10 mouse cellular contexts compared by ENCODE assay signal in genomic region chr2:28639794-28640193, GRCm38 (mm10). TPM values are rescaled to one million over a fixed set of nuclear protein-coding genes. Genes with fewer than 3 reads are reported as not detected.
DNase-seq lines count a peak whose midpoint lies in the region; ATAC-seq and TF ChIP-seq lines count a peak whose summit lies in the region.
"Had no signal": no experiment of that assay in that cellular context is flagged by ENCODE, and none has a peak within 500 bp of the region (broad histone marks: within the 10 kb centered on the region; RNA-seq: fewer than 3 reads in every experiment).

No protein-coding gene starts in this region.

- TF ChIP-seq CTCF in brain, embryonic 14.5 days (IDR thresholded peaks at IDR 0.05; ENCODE audit: borderline replicate concordance, extremely low read depth, insufficient read depth, insufficient read length) = peak; percentile 34; the same call in 1 of the 2 replicates

- no peak overlapping the region for H3K4me2 ChIP-seq in midbrain, embryonic 11.5 days
- peak overlapping the region; percentile 89; the same call in 1 of the 2 replicates for H3K4me2 ChIP-seq in liver, embryonic 15.5 days
- H3K4me2 ChIP-seq in intestine, embryonic 16.5 days (ENCODE audit: low read depth, low read length) = no peak overlapping the region

- WGBS in midbrain, embryonic 11.5 days = 55% methylated on average over 7 of the region's 7 CpGs
- WGBS in midbrain, embryonic 10.5 days = 49% methylated on average over 7 of the region's 7 CpGs
- 59% methylated on average over 7 of the region's 7 CpGs for WGBS in liver, embryonic 15.5 days (ENCODE audit: insufficient replicate concordance)
- 47% methylated on average over 7 of the region's 7 CpGs for WGBS in intestine, embryonic 16.5 days

- no peak overlapping the region for H3K4me3 ChIP-seq in midbrain, embryonic 11.5 days (ENCODE audit: low read depth, low read length)
- no peak overlapping the region for H3K4me3 ChIP-seq in midbrain, embryonic 10.5 days
- no peak overlapping the region for H3K4me3 ChIP-seq in liver, embryonic 15.5 days (replicated peaks)
- no peak overlapping the region for H3K4me3 ChIP-seq in intestine, embryonic 16.5 days (ENCODE audit: low read length)

- H3K9ac ChIP-seq in midbrain, embryonic 11.5 days (ENCODE audit: low read length) = no peak overlapping the region
- no peak overlapping the region for H3K9ac ChIP-seq in liver, embryonic 15.5 days
- no peak overlapping the region for H3K9ac ChIP-seq in intestine, embryonic 16.5 days (ENCODE audit: low read depth, low read length)

- H3K27ac ChIP-seq in midbrain, embryonic 11.5 days (ENCODE audit: low read depth, low read length) = no peak overlapping the region
- H3K27ac ChIP-seq in midbrain, embryonic 10.5 days (replicated peaks) = no peak overlapping the region
- H3K27ac ChIP-seq in liver, embryonic 15.5 days (replicated peaks) = peak overlapping the region; percentile 91
- no peak overlapping the region for H3K27ac ChIP-seq in intestine, embryonic 16.5 days (ENCODE audit: low read length)

- H3K27me3 ChIP-seq in midbrain, embryonic 11.5 days (ENCODE audit: control insufficient read depth, insufficient read depth, low read length) = no peaks in the 10 kb centered on the region
- H3K27me3 ChIP-seq in midbrain, embryonic 10.5 days (ENCODE audit: low read depth, poor library complexity, severe bottlenecking) = no peaks in the 10 kb centered on the region
- H3K27me3 ChIP-seq in liver, embryonic 15.5 days = no peaks in the 10 kb centered on the region; the same call in 1 of the 2 replicates
- no peaks in the 10 kb centered on the region for H3K27me3 ChIP-seq in intestine, embryonic 16.5 days (replicated peaks; ENCODE audit: control insufficient read depth, insufficient read depth, low read length)
- H3K27me3 ChIP-seq: neural tube, embryonic 13.5 days had no signal

- no peak for ATAC-seq in midbrain, embryonic 11.5 days (ENCODE audit: low FRiP score)
- no peak for ATAC-seq in liver, embryonic 15.5 days (ENCODE audit: insufficient read depth)
- ATAC-seq in intestine, embryonic 16.5 days = no peak

- peaks cover 14% of the 10 kb centered on the region for H3K4me1 ChIP-seq in midbrain, embryonic 11.5 days (ENCODE audit: control insufficient read depth, insufficient read depth, low read length)
- peaks cover 46% of the 10 kb centered on the region for H3K4me1 ChIP-seq in midbrain, embryonic 10.5 days
- peaks cover 43% of the 10 kb centered on the region for H3K4me1 ChIP-seq in liver, embryonic 15.5 days (replicated peaks)
- peaks cover 14% of the 10 kb centered on the region for H3K4me1 ChIP-seq in intestine, embryonic 16.5 days (ENCODE audit: control insufficient read depth, insufficient read depth, low read length)

- no peak for TF ChIP-seq POLR2A in brain, embryonic 14.5 days (IDR thresholded peaks at IDR 0.05; ENCODE audit: borderline replicate concordance, extremely low read depth, insufficient read depth, insufficient read length, poor library complexity, severe bottlenecking)

- peak; percentile 28 for DNase-seq in gastrocnemius, postnatal 10 days
- DNase-seq in gastrocnemius, postnatal 4 days (ENCODE audit: low spot score in 2 of 2) = no peak
- DNase-seq in midbrain, embryonic 11.5 days (ENCODE audit: low spot score, missing footprints) = peak; percentile 85
- DNase-seq in midbrain, embryonic 10.5 days (ENCODE audit: low spot score) = no peak
- peak; percentile 13 for DNase-seq in brain, embryonic 14.5 days (ENCODE audit: low read depth)
- peak; percentile 27 to 34 for DNase-seq in thymus, postnatal 10 days (ENCODE audit: low spot score in 2 of 2)

- no peaks in the 10 kb centered on the region for H3K36me3 ChIP-seq in midbrain, embryonic 11.5 days (ENCODE audit: control insufficient read depth, insufficient read depth, low read length)
- H3K36me3 ChIP-seq in midbrain, embryonic 10.5 days = no peaks in the 10 kb centered on the region
- no peaks in the 10 kb centered on the region for H3K36me3 ChIP-seq in liver, embryonic 15.5 days (replicated peaks)
- H3K36me3 ChIP-seq in intestine, embryonic 16.5 days (ENCODE audit: control insufficient read depth, insufficient read depth, low read length) = no peaks in the 10 kb centered on the region
- H3K36me3 ChIP-seq: neural tube, embryonic 13.5 days had no signal

- H3K9me3 ChIP-seq in midbrain, embryonic 11.5 days (ENCODE audit: control insufficient read depth, low read length) = no peaks in the 10 kb centered on the region
- no peaks in the 10 kb centered on the region for H3K9me3 ChIP-seq in midbrain, embryonic 10.5 days (replicated peaks)
- no peaks in the 10 kb centered on the region for H3K9me3 ChIP-seq in liver, embryonic 15.5 days (replicated peaks)
- no peaks in the 10 kb centered on the region for H3K9me3 ChIP-seq in intestine, embryonic 16.5 days (ENCODE audit: control insufficient read depth, low read length)
- H3K9me3 ChIP-seq: neural tube, embryonic 13.5 days had no signal

RNA-seq across cellular contexts. Expression of gene Tsc1, which starts 1.2 kb away (rescaled TPM):
- total RNA-seq in gastrocnemius, postnatal 10 days (2021) = 10 to 100 TPM; 15.6 to 19.2 TPM
- total RNA-seq in gastrocnemius, postnatal 4 days (2021) = 10 to 100 TPM; 21.9 to 22.3 TPM
- polyA plus RNA-seq in midbrain, embryonic 11.5 days (2014; fragmentation: Nextera tagmentation; extraction: Ambion mirVana) = 19.5 and 22.3 TPM in 2 replicates
- 21.7 and 25.7 TPM in 2 replicates for polyA plus RNA-seq in midbrain, embryonic 10.5 days (2016; fragmentation: Nextera tagmentation; extraction: Ambion mirVana)
- 35.8 and 40.6 TPM in 2 replicates for polyA plus RNA-seq in brain, embryonic 14.5 days (2012; rRNA removed)
- 8.9 and 10.0 TPM in 2 replicates for polyA plus RNA-seq in liver, embryonic 15.5 days (2015; fragmentation: Nextera tagmentation; extraction: Ambion mirVana)
- polyA plus RNA-seq in intestine, embryonic 16.5 days (2015; fragmentation: Nextera tagmentation; extraction: Ambion mirVana) = 12.6 and 13.8 TPM in 2 replicates

RNA-seq across cellular contexts. Expression of gene Gfi1b, which starts 18.0 kb away (rescaled TPM):
- under 1 TPM in 1 of 2 experiments, not detected in 1; 0.79 TPM for total RNA-seq in gastrocnemius, postnatal 10 days (2021)
- total RNA-seq in gastrocnemius, postnatal 4 days (2021) = under 1 TPM in 1 of 2 experiments, not detected in 1; 0.60 TPM
- polyA plus RNA-seq in midbrain, embryonic 11.5 days (2014; fragmentation: Nextera tagmentation; extraction: Ambion mirVana) = 2.8 and 3.3 TPM in 2 replicates
- polyA plus RNA-seq in midbrain, embryonic 10.5 days (2016; fragmentation: Nextera tagmentation; extraction: Ambion mirVana) = 4.3 and 4.5 TPM in 2 replicates
- 0.09 and 0.33 TPM in 2 replicates for polyA plus RNA-seq in brain, embryonic 14.5 days (2012; rRNA removed)
- 88.2 and 91.9 TPM in 2 replicates for polyA plus RNA-seq in liver, embryonic 15.5 days (2015; fragmentation: Nextera tagmentation; extraction: Ambion mirVana)
- 1.1 and 2.5 TPM in 2 replicates for polyA plus RNA-seq in intestine, embryonic 16.5 days (2015; fragmentation: Nextera tagmentation; extraction: Ambion mirVana)
- total RNA-seq: heart, postnatal 36 days had no signal

RNA-seq across cellular contexts. Expression of gene Gtf3c5, which starts 56.2 kb away (rescaled TPM):
- 10 to 100 TPM in 1 of 2 experiments, 1 to 10 TPM in 1; 9.1 to 10.2 TPM for total RNA-seq in gastrocnemius, postnatal 10 days (2021)
- total RNA-seq in gastrocnemius, postnatal 4 days (2021) = 10 to 100 TPM; 14.8 TPM
- 38.8 and 40.5 TPM in 2 replicates for polyA plus RNA-seq in midbrain, embryonic 11.5 days (2014; fragmentation: Nextera tagmentation; extraction: Ambion mirVana)
- 58.1 and 61.3 TPM in 2 replicates for polyA plus RNA-seq in midbrain, embryonic 10.5 days (2016; fragmentation: Nextera tagmentation; extraction: Ambion mirVana)
- polyA plus RNA-seq in brain, embryonic 14.5 days (2012; rRNA removed) = 45.9 and 51.4 TPM in 2 replicates
- 12.6 and 14.3 TPM in 2 replicates for polyA plus RNA-seq in liver, embryonic 15.5 days (2015; fragmentation: Nextera tagmentation; extraction: Ambion mirVana)
- polyA plus RNA-seq in intestine, embryonic 16.5 days (2015; fragmentation: Nextera tagmentation; extraction: Ambion mirVana) = 27.5 and 32.2 TPM in 2 replicates

RNA-seq across cellular contexts. Expression of gene Spaca9, which starts 59.7 kb away (rescaled TPM):
- total RNA-seq in gastrocnemius, postnatal 10 days (2021) = not detected
- under 1 TPM in 1 of 2 experiments, not detected in 1; 0.88 TPM for total RNA-seq in gastrocnemius, postnatal 4 days (2021)
- 2.4 and 3.0 TPM in 2 replicates for polyA plus RNA-seq in midbrain, embryonic 11.5 days (2014; fragmentation: Nextera tagmentation; extraction: Ambion mirVana)
- 1.7 and 3.2 TPM in 2 replicates for polyA plus RNA-seq in midbrain, embryonic 10.5 days (2016; fragmentation: Nextera tagmentation; extraction: Ambion mirVana)
- 1.5 and 2.4 TPM in 2 replicates for polyA plus RNA-seq in brain, embryonic 14.5 days (2012; rRNA removed)
- 2.5 and 2.9 TPM in 2 replicates for polyA plus RNA-seq in liver, embryonic 15.5 days (2015; fragmentation: Nextera tagmentation; extraction: Ambion mirVana)
- 0.50 and 1.1 TPM in 2 replicates for polyA plus RNA-seq in intestine, embryonic 16.5 days (2015; fragmentation: Nextera tagmentation; extraction: Ambion mirVana)
- total RNA-seq: heart, postnatal 36 days had no signal

Comparison
In these comparisons a context has a peak if more than half of its experiments do, and no peak if none do; other contexts are left out.
1. DNase-seq: peak in gastrocnemius, postnatal 10 days (single experiment), midbrain, embryonic 11.5 days (single experiment), brain, embryonic 14.5 days (single experiment) and thymus, postnatal 10 days (2 of 2); none in gastrocnemius, postnatal 4 days (0 of 2) and midbrain, embryonic 10.5 days (single experiment).
2. RNA of gene Gfi1b, which starts 18.0 kb away (polyA plus RNA-seq): 88.2 to 91.9 TPM in liver, embryonic 15.5 days; 4.3 to 4.5 TPM in midbrain, embryonic 10.5 days, 2.8 to 3.3 TPM in midbrain, embryonic 11.5 days, 1.1 to 2.5 TPM in intestine, embryonic 16.5 days and 0.09 to 0.33 TPM in brain, embryonic 14.5 days; every median in the first group is over 10 times any median in the second.